Mouse (Mus musculus) liver, adult 2 months (tissue): ENCODE measurements at regions not wholly inside any gene's neighbourhood (a gene's known extent, or its start where the extent isn't known, plus 50 kb on each side); places are given as distances from the start of the nearest gene placed in this dataset.
"Not testable (repeated sequence)": the region's sequence is repeated elsewhere in the genome, so short reads cannot be mapped to it uniquely, and the experiment has no call there.

Experiments
- CTCF ChIP-seq: fragments of 200-500 bp; IDR thresholded peaks from 2 replicates; pipeline ENCODE4 v1.5.1; 2011; ENCODE audit warnings: low read depth, low read length, control low read depth
- POLR2A ChIP-seq: fragments of 200-500 bp; IDR thresholded peaks from 2 replicates; pipeline ENCODE4 v1.6.1; 2011; ENCODE audit warnings: low read length, control low read depth; ENCODE audit not compliant: insufficient read depth; ENCODE audit errors: extremely low read depth

DNA sequence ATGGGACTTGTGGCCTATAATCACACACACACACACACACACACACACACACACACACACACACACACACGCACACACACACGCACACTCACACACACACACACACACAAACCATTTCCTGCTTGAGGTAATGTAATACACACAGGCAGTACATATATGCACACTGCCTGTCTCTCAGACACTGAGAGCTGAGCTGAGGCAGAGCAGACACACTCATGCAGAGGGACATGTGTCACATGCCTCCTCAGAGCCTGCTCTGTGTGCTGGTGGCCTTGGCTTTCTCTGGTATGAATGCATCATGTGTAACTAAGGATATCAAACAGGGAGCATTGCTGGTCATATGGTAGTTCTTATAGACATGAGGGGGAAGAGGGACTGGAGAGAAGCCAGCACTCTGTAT, 604.7 kb downstream of the Dad1 start:
- TF ChIP-seq POLR2A, CTCF: not testable (repeated sequence)
